Mouse (Mus musculus): ENCODE results near the gene Yif1b.

DNA sequence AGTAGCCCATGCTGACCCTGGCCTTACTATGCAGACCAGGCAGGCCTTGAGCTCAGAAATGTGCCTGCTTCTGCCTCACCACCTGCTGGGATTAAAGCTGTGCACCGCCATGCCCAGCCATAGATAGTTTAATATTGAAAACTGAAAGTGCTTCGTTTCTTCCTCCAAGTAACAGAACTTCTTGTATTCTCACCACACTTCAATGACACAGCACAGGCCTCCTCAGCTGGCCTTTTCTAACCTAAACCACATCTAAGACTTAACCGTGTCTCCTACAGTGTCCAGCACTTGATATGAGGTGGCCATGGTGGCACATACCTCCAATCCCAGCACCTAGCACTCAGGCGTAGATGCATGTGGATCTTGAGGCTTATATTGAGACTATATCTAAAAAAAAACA, 32.3 kb downstream of the Yif1b start:
- TF ChIP-seq CTCF (IDR thresholded peaks at IDR 0.05; ENCODE audit: low read depth) (no peak), EP300 (IDR thresholded peaks at IDR 0.05; ENCODE audit: low read depth) (no peak)

Data from liver, embryonic 14.5 days (tissue).